Mouse (Mus musculus): ENCODE results near the gene Samd8. TPM values are rescaled to one million over a fixed set of nuclear protein-coding genes. Genes with fewer than 3 reads are reported as not detected.

The Samd8 gene
- polyA plus RNA-seq, 1 experiment, result 13.3 TPM

DNA sequence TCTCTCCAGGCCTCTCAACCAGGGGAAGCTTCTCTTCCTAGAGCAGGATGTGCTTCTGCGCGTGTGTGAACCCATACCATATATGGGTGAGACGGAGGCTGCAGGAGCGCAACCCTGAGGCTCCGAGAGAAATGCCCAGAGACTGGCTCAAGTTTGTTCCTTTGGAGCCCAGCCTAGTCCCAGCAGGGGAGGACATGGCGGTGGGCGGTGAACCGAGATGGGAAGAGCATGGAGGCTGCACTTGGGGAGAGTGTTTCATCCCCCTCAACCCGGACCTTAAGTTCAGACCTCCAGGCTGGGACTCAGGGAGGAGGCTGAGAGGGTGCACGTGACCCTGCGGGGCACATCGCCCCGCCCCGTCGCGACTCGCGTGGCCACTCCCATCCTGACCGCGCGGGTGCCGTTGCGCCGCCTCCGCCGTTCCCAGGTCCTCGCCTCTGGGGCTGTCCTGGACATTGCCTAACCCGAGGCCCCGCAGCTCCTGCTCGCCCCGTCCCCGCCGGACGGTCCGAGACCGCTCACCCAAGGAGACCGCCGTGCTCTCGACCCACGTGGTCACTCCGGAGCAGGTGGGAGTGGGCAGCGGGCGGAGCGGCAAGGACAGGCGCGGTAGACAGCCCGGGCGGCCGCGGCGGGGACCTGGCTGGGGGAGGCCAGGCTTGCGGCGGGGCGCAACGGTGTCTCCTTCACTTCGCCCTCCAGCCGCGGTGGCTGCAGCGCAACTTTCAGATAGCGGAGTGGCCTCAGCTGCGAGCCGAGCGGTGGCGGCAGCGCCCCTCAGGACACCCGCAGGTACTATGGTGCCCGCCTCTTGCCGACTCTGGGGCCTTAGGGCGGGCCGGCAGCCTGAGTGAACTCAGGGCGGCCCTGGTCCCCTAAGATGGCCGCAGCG lies 80.8 kb downstream of the Samd8 start:
- H3K4me3 ChIP-seq (replicated peaks; ENCODE audit: extremely low read depth, low read depth, low read length), result peak overlapping the region; percentile 100
- DNase-seq, result peak; percentile 98

DNA sequence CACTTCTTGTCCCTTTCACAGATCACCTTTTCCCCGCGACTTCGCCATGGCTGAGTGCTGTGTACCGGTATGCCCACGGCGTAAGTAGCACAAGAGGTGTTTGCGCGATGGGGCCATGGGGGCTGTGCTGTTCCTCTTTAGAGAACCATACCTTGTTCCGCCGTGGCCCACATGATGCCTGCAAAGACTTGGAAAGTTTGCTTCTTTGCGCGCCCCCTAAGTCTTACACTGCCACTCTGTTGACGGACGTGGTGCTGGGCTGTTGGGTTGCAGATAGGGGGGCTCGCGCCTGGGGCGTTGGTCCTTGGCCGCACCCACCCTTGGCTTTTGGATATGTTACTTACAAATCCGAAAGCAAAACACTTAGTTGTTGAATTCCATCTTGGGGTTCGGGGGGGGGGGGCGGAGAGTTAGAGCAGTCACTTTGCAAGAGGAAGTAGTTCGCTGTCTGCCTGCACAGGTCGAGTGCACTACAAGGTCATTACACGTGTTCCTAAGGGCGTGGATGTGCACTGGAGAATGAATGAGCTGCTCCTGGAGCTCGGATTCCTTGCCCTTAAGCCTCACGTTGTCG lies 81.6 kb downstream of the Samd8 start:
- DNase-seq, result peak; percentile 32
- Histone ChIP-seq H3K4me3 (replicated peaks; ENCODE audit: extremely low read depth, low read depth, low read length) (peak overlapping the region; percentile 100), H3K4me1 (ENCODE audit: control insufficient read depth, insufficient read depth, low read length) (peaks cover 12% of the 10 kb centered on the region)
- TF ChIP-seq POLR2A (IDR thresholded peaks at IDR 0.05; ENCODE audit: borderline replicate concordance, extremely low read depth, low read depth, low read length), result no peak
- no peak for TF ChIP-seq CTCF (IDR thresholded peaks at IDR 0.05; ENCODE audit: insufficient read depth, low read length)
- WGBS, result under 1% methylated on average over 28 of the region's 28 CpGs

More for the DNA sequence above, 80.8 kb downstream of the Samd8 start:
- H3K4me1 ChIP-seq (ENCODE audit: control insufficient read depth, insufficient read depth, low read length), result peaks cover 12% of the 10 kb centered on the region
- TF ChIP-seq POLR2A (IDR thresholded peaks at IDR 0.05; ENCODE audit: borderline replicate concordance, extremely low read depth, low read depth, low read length) (peak; percentile 93; the same call in 1 of the 2 replicates), CTCF (IDR thresholded peaks at IDR 0.05; ENCODE audit: insufficient read depth, low read length) (no peak)
- under 1% methylated on average over 71 of the region's 73 CpGs for WGBS

DNA sequence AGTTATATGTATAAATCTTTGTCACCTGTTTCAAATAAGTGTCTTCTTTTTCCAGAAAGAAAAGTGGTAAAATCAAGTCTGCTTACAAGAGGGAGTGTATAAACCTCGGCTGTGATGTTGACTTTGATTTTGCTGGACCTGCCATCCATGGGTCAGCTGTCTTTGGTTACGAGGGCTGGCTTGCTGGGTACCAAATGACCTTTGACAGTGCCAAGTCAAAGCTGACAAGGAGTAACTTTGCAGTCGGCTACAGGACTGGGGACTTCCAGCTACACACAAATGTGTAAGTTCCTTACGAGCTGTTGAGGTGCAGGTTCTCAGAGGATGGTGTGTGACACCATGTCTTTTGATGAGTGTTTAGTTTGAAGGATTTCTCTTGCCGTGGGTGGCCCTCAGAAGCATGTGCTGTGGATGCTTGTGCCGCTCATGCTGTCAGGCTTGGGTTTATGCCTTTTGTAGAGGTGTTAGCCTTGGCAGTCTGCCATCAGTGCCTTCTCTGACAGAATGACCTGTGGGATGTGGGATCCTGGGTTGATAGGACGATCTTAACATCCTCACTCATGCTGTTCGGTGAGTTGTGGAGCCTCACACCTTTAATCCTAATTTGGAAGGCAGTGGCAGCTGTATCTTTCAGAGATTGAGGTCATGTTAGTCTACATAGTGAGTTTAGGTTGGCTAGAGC lies 88.1 kb downstream of the Samd8 start:
- DNase-seq, result no peak
- TF ChIP-seq CTCF (IDR thresholded peaks at IDR 0.05; ENCODE audit: insufficient read depth, low read length) (no peak), POLR2A (IDR thresholded peaks at IDR 0.05; ENCODE audit: borderline replicate concordance, extremely low read depth, low read depth, low read length) (no peak)
- H3K4me3 ChIP-seq (replicated peaks; ENCODE audit: extremely low read depth, low read depth, low read length), result no peak overlapping the region
- H3K4me1 ChIP-seq (ENCODE audit: control insufficient read depth, insufficient read depth, low read length), result no peaks in the 10 kb centered on the region; the same call in 1 of the 2 replicates
- 58% methylated on average over 8 of the region's 8 CpGs for WGBS

DNA sequence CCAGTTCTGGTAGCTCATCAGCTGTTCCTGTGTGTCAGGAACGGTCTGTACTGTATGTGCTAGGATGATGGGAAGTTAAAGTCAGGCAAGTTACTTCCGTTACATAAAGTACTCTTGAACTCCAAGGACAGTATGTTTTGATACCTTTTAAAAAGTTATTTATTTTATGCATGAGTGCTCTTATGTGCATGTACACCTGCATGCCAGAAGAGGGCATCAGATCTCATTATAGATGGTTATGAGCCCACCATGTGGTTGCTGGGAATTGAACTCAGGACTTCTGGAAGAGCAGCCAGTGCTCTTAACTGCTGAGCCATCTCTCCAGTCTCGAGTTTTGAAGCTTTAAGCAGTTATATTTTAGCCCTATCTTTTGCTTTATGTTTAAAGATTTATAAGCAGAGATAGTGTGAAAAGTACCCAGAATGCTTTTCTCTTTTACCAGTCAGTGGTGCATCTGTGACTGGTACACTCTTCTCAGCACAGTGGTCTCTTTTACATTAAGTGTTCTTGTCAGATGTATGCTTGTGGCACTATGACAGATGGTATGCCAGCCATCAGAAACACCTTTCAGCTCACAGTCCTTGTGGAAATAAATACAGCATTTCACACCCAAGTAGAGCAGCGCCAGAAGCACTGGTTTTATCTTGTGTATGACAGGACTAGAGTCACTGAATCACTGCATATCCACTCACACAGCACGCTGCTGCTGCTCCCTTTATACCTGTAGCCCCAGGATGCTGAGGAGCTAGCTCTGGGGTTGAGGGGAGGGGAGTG lies 91.7 kb downstream of the Samd8 start:
- no peaks in the 10 kb centered on the region; the same call in 1 of the 2 replicates for H3K4me1 ChIP-seq (ENCODE audit: control insufficient read depth, insufficient read depth, low read length)
- TF ChIP-seq CTCF (IDR thresholded peaks at IDR 0.05; ENCODE audit: insufficient read depth, low read length), result no peak
- WGBS, result 75% methylated on average over 5 of the region's 5 CpGs

DNA sequence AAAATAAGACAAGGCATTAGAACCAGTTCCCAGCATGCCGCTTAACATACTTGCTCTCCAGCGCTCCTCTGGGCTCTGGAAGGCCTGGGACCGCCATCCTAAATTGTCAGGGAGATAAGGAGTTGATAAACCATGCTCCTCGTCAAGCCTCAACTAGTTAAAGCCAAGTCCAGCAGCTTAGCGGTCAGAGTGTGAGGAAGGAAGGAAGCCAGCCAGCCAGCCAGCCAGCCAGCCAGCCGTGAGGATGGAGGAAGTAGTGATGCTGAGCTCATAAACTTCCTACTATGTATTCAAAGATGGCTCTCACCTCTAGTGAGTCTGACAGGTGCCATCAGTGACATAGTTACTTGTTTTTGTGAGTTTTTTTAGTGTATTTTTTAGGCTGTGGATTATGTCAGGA lies 92.9 kb downstream of the Samd8 start:
- DNase-seq, result no peak
- Histone ChIP-seq H3K4me3 (replicated peaks; ENCODE audit: extremely low read depth, low read depth, low read length) (no peak overlapping the region), H3K4me1 (ENCODE audit: control insufficient read depth, insufficient read depth, low read length) (peaks cover 6% of the 10 kb centered on the region)
- TF ChIP-seq CTCF (IDR thresholded peaks at IDR 0.05; ENCODE audit: insufficient read depth, low read length) (no peak), POLR2A (IDR thresholded peaks at IDR 0.05; ENCODE audit: borderline replicate concordance, extremely low read depth, low read depth, low read length) (no peak)
- WGBS, result 50% methylated on average over 6 of the region's 6 CpGs

More for the DNA sequence above, 91.7 kb downstream of the Samd8 start:
- no peak for DNase-seq
- no peak overlapping the region for H3K4me3 ChIP-seq (replicated peaks; ENCODE audit: extremely low read depth, low read depth, low read length)

DNA sequence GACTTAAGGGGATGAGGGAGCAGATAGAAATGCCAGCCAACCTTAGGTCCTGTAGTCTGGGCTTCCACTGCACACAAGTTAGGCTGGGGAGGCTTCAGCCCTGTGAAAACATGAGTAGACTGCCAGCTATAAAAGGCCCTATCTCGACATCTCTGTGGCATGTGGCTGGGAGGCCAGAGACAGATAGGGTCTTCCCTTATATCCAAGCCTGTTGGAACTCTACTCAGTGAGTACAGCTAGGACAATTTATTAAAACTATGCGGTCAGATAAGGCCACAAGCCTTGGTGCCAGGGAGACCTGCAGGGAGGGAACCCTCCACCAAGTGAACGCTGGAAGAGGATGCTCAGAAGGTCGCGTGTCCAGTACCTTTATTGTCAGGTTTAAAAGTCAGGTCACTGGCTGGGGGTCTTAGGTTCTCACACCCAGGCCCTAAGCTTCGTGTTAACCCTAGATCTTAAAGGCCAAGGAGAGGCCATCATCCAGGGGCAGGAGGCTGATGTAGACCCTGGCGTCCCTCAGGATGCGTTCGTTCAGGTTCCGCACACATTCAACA lies 96.6 kb downstream of the Samd8 start:
- Histone ChIP-seq H3K4me3 (replicated peaks; ENCODE audit: extremely low read depth, low read depth, low read length) (no peak overlapping the region), H3K4me1 (ENCODE audit: control insufficient read depth, insufficient read depth, low read length) (peaks cover 7% of the 10 kb centered on the region)
- 37% methylated on average over 10 of the region's 10 CpGs for WGBS

DNA sequence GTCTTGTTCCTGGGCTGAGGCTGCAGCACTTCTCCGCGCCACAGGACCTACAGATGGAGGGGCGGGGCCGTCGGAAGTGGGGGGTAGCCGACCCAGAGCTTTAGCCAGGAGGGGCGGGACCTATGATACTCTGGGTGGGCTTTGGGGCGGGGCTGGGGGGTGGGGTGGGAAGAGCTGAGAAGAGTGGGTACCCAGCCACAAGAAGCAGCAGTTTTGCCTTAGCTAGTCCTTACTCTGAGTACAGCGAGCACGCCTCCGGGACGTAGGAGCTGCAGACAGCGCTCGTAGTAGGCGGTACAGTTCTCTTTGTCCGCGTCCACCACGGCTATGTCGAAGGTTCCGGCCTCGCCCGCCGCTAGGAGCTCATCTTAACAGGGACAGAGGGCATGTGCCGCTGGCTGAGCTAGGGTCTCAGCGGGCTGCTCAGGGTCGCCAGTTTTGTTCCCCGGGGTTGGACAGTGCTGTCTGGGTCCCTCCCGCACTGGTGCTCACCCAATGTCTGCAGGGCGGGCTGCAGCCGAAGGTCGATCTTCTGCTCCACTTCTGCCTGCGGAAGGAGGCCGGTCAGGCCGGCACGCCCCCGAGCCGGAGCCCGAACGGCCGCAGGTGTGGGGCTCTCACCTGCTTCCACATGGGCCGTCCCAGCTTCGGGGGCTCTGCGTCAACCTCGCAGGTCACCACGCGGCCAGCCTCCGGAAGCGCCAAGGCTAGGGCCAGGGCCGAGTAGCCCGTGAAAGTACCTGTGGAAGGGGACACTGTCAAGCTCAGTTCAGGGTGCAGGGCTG lies 97.2 kb downstream of the Samd8 start:
- peaks cover 8% of the 10 kb centered on the region for H3K4me1 ChIP-seq (ENCODE audit: control insufficient read depth, insufficient read depth, low read length)
- peak; percentile 42 for DNase-seq
- under 1% methylated on average over 50 of the region's 50 CpGs for WGBS
- peak overlapping the region; percentile 49 for H3K4me3 ChIP-seq (replicated peaks; ENCODE audit: extremely low read depth, low read depth, low read length)
- TF ChIP-seq POLR2A (IDR thresholded peaks at IDR 0.05; ENCODE audit: borderline replicate concordance, extremely low read depth, low read depth, low read length) (no peak), CTCF (IDR thresholded peaks at IDR 0.05; ENCODE audit: insufficient read depth, low read length) (no peak)

More for the DNA sequence above, 96.6 kb downstream of the Samd8 start:
- TF ChIP-seq POLR2A (IDR thresholded peaks at IDR 0.05; ENCODE audit: borderline replicate concordance, extremely low read depth, low read depth, low read length) (no peak), CTCF (IDR thresholded peaks at IDR 0.05; ENCODE audit: insufficient read depth, low read length) (no peak)
- no peak for DNase-seq

Other genes with a start within 250 kb of the Samd8 start
- 1.6 TPM in 1 of 2 replicates, not detected in the other for gene Dupd1, start 36.0 kb upstream of the Samd8 start, polyA plus RNA-seq (2012; rRNA removed)
- 0.52 and 6.7 TPM in 2 replicates for gene Dusp13, start 650 bp downstream of the Samd8 start, polyA plus RNA-seq (2012; rRNA removed)
- gene Vdac2, start 74.7 kb downstream of the Samd8 start, polyA plus RNA-seq (2012; rRNA removed), result 95.7 and 96.6 TPM in 2 replicates
- 12.7 and 13.9 TPM in 2 replicates for gene Comtd1, start 98.4 kb downstream of the Samd8 start, polyA plus RNA-seq (2012; rRNA removed)
- 48.6 and 75.9 TPM in 2 replicates for gene Zfp503, start 239.1 kb downstream of the Samd8 start, polyA plus RNA-seq (2012; rRNA removed)